Mouse (Mus musculus) megakaryocyte progenitor cell, adult 5-6 weeks (primary cell): Measurements from ENCODE around the gene Psmg1. TPM values are rescaled to one million over a fixed set of nuclear protein-coding genes. Genes with fewer than 3 reads are reported as not detected.
"Not testable (repeated sequence)": the region's sequence is repeated elsewhere in the genome, so short reads cannot be mapped to it uniquely, and the experiment has no call there.

Experiments
- ATAC-seq: replicated peaks from 2 replicates; pipeline ENCODE4 v1.8.0; 2016; ENCODE audit warnings: mild to moderate bottlenecking, moderate TSS enrichment, inconsistent platforms; ENCODE audit not compliant: poor library complexity
- total RNA-seq, 2 experiments: library from RNA; stranded (forward) in 1 of 2; stranded (reverse) in 1 of 2; fragments of 157-497, 149-512 nt in 1 of 2; fragments of 200-1000 nt in 1 of 2; gene quantifications; 2 replicates each; pipeline versions ENCODE4 v1.2.3 to v1.2.4; 2015 to 2017

The Psmg1 gene
- total RNA-seq, 2 experiments from 2014 or later, result 70.7 to 104 TPM

GRCm38 (mm10) chr16:95960689-95961088, 30.1 kb downstream of the Psmg1 start:
- not testable (repeated sequence) for ATAC-seq

GRCm38 (mm10) chr16:95958080-95958479, 32.7 kb downstream of the Psmg1 start:
- no peak for ATAC-seq

GRCm38 (mm10) chr16:95956618-95957017, 34.1 kb downstream of the Psmg1 start:
- ATAC-seq, result peak; percentile 42; the same call in 1 of the 2 replicates

GRCm38 (mm10) chr16:95955716-95956346, 34.9 kb downstream of the Psmg1 start:
- peak; percentile 94 for ATAC-seq

GRCm38 (mm10) chr16:95954341-95954740, 36.4 kb downstream of the Psmg1 start:
- ATAC-seq, result no peak

GRCm38 (mm10) chr16:95953159-95953650, 37.6 kb downstream of the Psmg1 start:
- no peak for ATAC-seq

- ATAC-seq, result no peak
These were observed 39.3 kb downstream of the Psmg1 start for GRCm38 (mm10) chr16:95951471-95951870.

- ATAC-seq, result peak; percentile 93
These were observed 45.1 kb downstream of the Psmg1 start for GRCm38 (mm10) chr16:95945389-95946311.

- ATAC-seq, result no peak
These were observed 47.6 kb downstream of the Psmg1 start for GRCm38 (mm10) chr16:95943186-95943585.

GRCm38 (mm10) chr16:95941575-95941974, 49.2 kb downstream of the Psmg1 start:
- ATAC-seq, result no peak

- no peak for ATAC-seq
These were observed 55.2 kb downstream of the Psmg1 start for GRCm38 (mm10) chr16:95935495-95935961.

- ATAC-seq, result no peak
These were observed 57.9 kb downstream of the Psmg1 start for GRCm38 (mm10) chr16:95932860-95933259.

GRCm38 (mm10) chr16:95931509-95931908, 59.3 kb downstream of the Psmg1 start:
- ATAC-seq, result peak; percentile 73

Other genes with a start within 250 kb of the Psmg1 start
- 34.2 and 45.1 TPM in 2 replicates for gene Brwd1, start 91.6 kb upstream of the Psmg1 start, total RNA-seq (2015)
- 33.5 and 75.6 TPM in 2 replicates for gene Brwd1, start 91.6 kb upstream of the Psmg1 start, total RNA-seq (2017)
- 123 and 124 TPM in 2 replicates for gene Hmgn1, start 136.8 kb upstream of the Psmg1 start, total RNA-seq (2015)
- 120 and 271 TPM in 2 replicates for gene Hmgn1, start 136.8 kb upstream of the Psmg1 start, total RNA-seq (2017)
- gene Wrb, start 154.4 kb upstream of the Psmg1 start, total RNA-seq (2015), result 10.5 and 13.3 TPM in 2 replicates
- 16.2 and 20.1 TPM in 2 replicates for gene Wrb, start 154.4 kb upstream of the Psmg1 start, total RNA-seq (2017)
- not detected in 2 replicates for gene Lca5l, start 201.3 kb upstream of the Psmg1 start, total RNA-seq (2015)
- 0.42 TPM in 1 of 2 replicates, not detected in the other for gene Lca5l, start 201.3 kb upstream of the Psmg1 start, total RNA-seq (2017)
- 0.78 TPM in 1 of 2 replicates, not detected in the other for gene Sh3bgr, start 209.5 kb upstream of the Psmg1 start, total RNA-seq (2015)
- not detected in 2 replicates for gene Sh3bgr, start 209.5 kb upstream of the Psmg1 start, total RNA-seq (2017)
- 1.1 and 1.3 TPM in 2 replicates for gene B3galt5, start 244.8 kb upstream of the Psmg1 start, total RNA-seq (2015)
- gene B3galt5, start 244.8 kb upstream of the Psmg1 start, total RNA-seq (2017), result 0.46 and 1.7 TPM in 2 replicates